Mouse (Mus musculus) heart, postnatal 36 days (tissue): ENCODE results near the gene Ube2d3. TPM values are rescaled to one million over a fixed set of nuclear protein-coding genes. Genes with fewer than 3 reads are reported as not detected.

Source experiments
- DNase-seq, 2 experiments: peaks; one replicate each; pipeline ENCODE4 v3.0.0; 2021 to 2022
- intact Hi-C: fragments of 180-260 bp; cut with DNase I; formaldehyde crosslinking; loops from one replicate; pipeline ENCODE4 v1.15.1; 2025
- total RNA-seq, 2 experiments: library from RNA; stranded (reverse); gene quantifications; 2 replicates each; pipeline ENCODE4 v1.2.3; 2021

Gene Ube2d3
- 100 to 1,000 TPM; 372 to 402 TPM for total RNA-seq

DNA sequence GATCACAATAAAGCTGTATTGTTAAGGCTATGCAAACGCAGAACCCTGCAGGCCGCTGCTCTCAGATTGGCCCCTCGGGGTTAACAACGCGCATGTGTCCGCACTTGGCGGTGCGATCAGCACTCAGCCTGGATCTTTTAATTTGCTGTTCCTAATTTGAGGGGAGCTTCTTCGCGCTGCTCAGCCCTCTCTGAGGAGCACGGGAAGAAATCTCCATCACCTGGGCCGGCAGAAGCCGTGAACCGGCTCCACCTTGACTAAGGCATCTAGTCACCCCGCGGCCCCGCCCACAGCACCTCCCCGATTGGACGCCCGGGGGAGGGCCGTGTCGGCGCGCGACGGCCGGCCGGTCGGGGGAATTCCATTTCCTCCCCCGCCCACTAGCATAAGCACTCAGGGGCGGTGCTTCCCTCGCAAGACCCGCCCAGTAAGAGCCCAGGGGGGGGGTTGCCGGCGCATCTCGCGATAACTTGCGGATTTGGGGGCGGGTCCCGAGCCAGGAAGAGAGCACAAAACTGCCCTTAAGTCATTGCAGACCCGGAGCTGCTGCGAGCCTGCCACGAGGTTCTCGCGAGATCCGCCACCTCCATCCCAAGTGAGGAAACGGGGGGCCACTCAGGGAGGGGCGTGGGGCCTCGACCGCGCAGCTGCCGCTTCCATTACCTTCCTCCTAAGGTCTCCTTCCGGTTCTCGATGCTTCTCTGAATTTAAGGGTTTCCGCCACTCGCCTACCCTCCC is at the start of gene Ube2d3:
Gene Ube2d3, plus strand, starts transcription at position 392 of the 738 bp plus-strand sequence.
- intact Hi-C loops, result loop anchor here (1.0 to 10.0 kb wide), 4 partner anchors 14 to 253 kb away; partner anchors contain the start of genes Cenpe and Nfkb1
- DNase-seq, result peak; percentile 98 to 99

GRCm38 (mm10) chr3:135393186-135393585 is 44.8 kb upstream of the Ube2d3 start:
- intact Hi-C loops, result no loop called here
- no peak for DNase-seq

GRCm38 (mm10) chr3:135395085-135395484 is 42.9 kb upstream of the Ube2d3 start:
- intact Hi-C loops, result loop anchor here (5.0 kb wide), 1 partner anchor 88 kb away; the partner anchor contains the start of gene Slc9b2
- DNase-seq, result no peak

GRCm38 (mm10) chr3:135396081-135396480 is 41.9 kb upstream of the Ube2d3 start:
- no peak for DNase-seq
- intact Hi-C loops, result loop anchor here (5.0 kb wide), 1 partner anchor 89 kb away; the partner anchor contains the start of gene Slc9b2

- intact Hi-C loops, result loop anchor here (5.0 kb wide), 1 partner anchor 90 kb away; the partner anchor contains the start of gene Slc9b2
These were observed 40.8 kb upstream of the Ube2d3 start for GRCm38 (mm10) chr3:135397112-135397511.

GRCm38 (mm10) chr3:135402201-135402658 is 35.7 kb upstream of the Ube2d3 start:
- intact Hi-C loops, result loop anchor here (1.0 to 10.0 kb wide), 6 partner anchors 63 to 310 kb away; partner anchors contain the start of gene Bdh2
- DNase-seq, result peak; percentile 88 to 93

More at GRCm38 (mm10) chr3:135397112-135397511, 40.8 kb upstream of the Ube2d3 start:
- DNase-seq, result no peak

DNA sequence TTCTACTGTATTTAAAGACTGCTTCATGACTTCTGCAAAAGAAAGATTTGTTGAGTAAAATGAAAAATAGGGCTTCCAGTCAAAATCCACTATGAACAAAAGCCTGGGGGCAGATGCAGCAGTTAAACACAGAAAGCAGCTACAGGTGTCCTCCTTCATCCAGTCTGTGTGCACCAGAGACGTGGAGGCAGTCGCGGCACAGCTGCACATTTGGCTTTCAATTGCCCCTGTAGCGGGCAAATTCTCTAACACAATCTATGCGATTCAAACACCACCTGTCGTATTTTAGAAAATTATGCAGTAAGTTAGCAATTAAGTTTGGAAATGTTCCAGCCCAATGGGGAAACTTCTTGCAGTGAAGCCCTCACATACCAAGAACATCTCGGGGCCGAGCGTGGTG is 34.7 kb upstream of the Ube2d3 start:
- intact Hi-C loops, result loop anchor here (1.0 to 10.0 kb wide), 5 partner anchors 62 to 328 kb away; partner anchors contain the start of gene Bdh2
- DNase-seq, result no peak

GRCm38 (mm10) chr3:135403856-135404255 is 34.1 kb upstream of the Ube2d3 start:
- no peak for DNase-seq
- intact Hi-C loops, result loop anchor here (1.0 to 10.0 kb wide), 5 partner anchors 61 to 327 kb away; partner anchors contain the start of gene Bdh2

- DNase-seq, result no peak
- intact Hi-C loops, result loop anchor here (5.0 to 10.0 kb wide), 4 partner anchors 60 to 308 kb away; partner anchors contain the start of gene Bdh2
These were observed 33.4 kb upstream of the Ube2d3 start for GRCm38 (mm10) chr3:135404599-135404998.

DNA sequence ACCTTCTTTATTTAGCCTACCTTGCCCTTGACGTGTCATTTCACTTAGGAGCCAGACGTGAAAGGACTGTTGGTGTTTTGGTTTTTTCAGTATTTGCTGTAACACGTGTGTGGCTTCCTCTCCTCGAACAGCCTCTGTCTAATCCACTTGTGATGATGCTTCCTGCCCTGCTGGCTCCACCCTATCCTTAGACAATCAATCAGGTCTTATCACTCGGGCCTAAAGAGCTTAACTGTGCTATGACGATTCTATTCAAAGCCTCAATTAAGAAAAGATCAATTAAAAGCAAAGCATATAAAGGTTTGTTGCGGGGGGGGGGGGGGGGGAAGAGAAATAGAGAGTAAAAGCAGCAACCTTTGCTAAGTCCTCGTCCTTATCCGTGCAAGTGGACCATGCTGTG is 30.6 kb upstream of the Ube2d3 start:
- intact Hi-C loops, result loop anchor here (10.0 kb wide), 1 partner anchor 57 kb away; no protein-coding TSS in a partner anchor
- no peak for DNase-seq

GRCm38 (mm10) chr3:135409219-135409618 is 28.7 kb upstream of the Ube2d3 start:
- intact Hi-C loops, result loop anchor here (10.0 kb wide), 1 partner anchor 56 kb away; no protein-coding TSS in a partner anchor
- no peak for DNase-seq

- no peak for DNase-seq
- intact Hi-C loops, result no loop called here
These were observed 26.9 kb upstream of the Ube2d3 start for GRCm38 (mm10) chr3:135411056-135411455.

DNA sequence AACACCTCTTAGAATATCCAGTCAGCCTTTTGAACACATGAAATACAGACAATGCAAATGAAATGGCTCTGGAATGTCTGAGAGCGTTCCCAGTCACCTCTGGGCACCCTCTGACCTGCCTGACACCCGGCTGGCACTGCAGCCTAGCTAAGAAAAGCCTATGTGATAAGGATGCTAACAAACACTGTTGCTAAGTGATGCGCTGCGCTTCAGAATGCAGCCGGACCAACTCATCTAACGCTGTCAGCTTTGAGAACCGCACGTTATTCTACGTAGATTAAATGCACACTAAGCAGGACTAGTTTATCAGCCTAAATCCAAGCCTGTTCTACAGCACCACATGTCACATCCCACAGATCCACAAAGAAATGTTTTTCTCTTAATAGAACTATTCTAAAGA is 26.1 kb upstream of the Ube2d3 start:
- intact Hi-C loops, result no loop called here
- DNase-seq, result peak; percentile 22 to 31

DNA sequence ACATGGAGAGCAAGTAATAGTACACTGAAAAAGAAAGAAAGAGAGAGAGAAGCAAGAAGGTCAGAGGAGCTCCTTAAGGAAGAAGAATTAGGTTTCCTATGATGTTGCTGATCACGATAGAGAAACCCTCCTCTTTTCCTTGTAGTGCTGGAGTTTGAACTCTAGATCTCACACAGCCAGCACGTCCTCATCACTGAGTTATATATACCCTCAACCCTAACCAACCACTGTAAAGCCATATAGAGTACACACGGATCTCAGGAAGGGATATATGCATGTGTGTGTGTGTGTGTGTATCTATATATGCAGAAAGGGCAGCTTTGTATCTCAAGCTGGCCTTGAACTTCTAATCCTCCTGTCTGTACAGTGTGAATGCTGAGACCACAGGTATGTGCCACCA is 20.7 kb upstream of the Ube2d3 start:
- no peak for DNase-seq
- intact Hi-C loops, result no loop called here

DNA sequence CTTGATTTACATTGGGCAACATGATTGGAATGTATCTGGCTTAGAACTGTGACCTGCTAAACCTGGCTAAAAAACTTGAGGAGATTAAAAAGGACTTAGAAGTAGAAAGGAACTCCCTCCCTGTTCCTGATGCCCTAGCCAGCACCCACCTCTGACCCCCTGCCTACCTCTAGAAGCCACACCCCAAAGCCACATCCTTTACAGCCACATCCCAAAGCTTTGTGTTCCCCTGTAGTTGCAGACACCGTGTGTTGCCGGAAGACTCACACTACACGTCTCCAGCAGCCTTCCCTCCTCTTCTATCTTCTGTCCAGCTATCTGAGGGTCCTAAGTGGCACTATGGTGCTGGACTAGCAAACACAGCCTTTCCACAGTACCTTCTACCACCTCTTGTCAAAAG is 20.1 kb upstream of the Ube2d3 start:
- intact Hi-C loops, result no loop called here
- DNase-seq, result no peak

- DNase-seq, result no peak
- intact Hi-C loops, result loop anchor here (5.0 kb wide), 1 partner anchor 272 kb away; the partner anchor contains the start of gene Nfkb1
These were observed 17.2 kb upstream of the Ube2d3 start for GRCm38 (mm10) chr3:135420542-135421309.

DNA sequence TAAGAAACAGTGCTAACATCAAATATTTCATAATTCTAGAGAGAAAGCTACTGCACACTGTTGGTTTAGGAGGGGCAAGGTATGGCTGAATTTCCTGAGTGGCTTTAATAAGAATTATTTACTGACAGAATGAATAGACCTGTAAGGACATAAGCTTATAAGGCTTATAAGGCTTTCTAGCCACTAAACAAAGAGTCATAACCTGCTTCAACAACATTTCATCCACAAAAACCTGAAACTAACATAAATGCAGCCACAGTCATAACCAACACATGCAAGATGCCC is 16.7 kb upstream of the Ube2d3 start:
- intact Hi-C loops, result loop anchor here (5.0 kb wide), 1 partner anchor 271 kb away; the partner anchor contains the start of gene Nfkb1
- DNase-seq, result no peak

- intact Hi-C loops, result loop anchor here (5.0 kb wide), 1 partner anchor 270 kb away; the partner anchor contains the start of gene Nfkb1
- DNase-seq, result no peak
These were observed 15.6 kb upstream of the Ube2d3 start for GRCm38 (mm10) chr3:135422232-135422855.

DNA sequence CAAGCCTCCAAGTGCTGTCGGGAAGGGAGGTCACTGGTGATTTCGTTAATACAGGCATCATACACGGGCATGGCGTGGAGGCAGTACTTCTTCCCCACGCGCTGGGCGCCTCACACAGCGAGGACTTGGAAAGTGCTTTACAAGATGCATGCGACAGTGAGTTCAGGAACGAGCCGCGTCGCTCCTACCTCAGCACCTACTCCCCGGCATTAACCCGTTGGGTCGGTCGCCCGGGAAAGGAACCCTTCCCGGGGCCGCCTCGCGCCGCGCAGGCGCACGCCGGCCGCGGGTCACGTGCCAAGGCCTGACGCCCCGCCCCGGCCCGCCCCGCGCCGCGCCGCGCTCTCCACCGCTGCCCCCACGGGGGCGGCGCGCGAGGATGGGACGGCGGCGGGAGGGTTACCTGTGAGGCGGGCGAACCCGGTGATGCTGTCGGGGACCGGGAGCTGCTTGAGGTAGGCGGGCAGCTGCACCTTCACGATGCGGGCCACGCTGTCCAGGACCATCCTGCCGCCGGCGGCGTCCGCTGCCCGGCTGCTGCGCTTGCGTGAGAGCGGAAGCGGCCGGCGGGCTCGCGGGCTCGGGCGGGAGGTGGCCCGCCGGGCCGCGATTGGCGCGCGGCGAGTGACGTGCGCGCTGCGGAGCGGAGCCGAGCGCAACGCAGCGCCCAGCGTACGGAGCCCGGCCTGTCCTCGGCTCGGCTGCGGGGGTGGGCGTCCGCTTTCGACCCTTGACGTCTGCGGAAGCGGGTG is 14.9 kb upstream of the Ube2d3 start:
- DNase-seq, result peak; percentile 84 to 95
- intact Hi-C loops, result loop anchor here (5.0 kb wide), 1 partner anchor 269 kb away; the partner anchor contains the start of gene Nfkb1
